Mouse (Mus musculus) gonadal fat pad, adult 2 months (tissue): ENCODE results near the gene Ppp2r5e. TPM values are rescaled to one million over a fixed set of nuclear protein-coding genes. Genes with fewer than 3 reads are reported as not detected.

Source experiments
- DNase-seq: peaks from one replicate; pipeline ENCODE4 v3.0.0-alpha.2; 2012; ENCODE audit warnings: low read depth
- polyA plus RNA-seq: library from polyadenylated mRNA; depleted of rRNA; stranded (reverse); fragments of >200 nt; gene quantifications from 2 replicates; pipeline ENCODE4 v1.2.3, GENCODE M21; 2012; rRNA removed

The Ppp2r5e gene
- polyA plus RNA-seq = 9.0 and 11.4 TPM in 2 replicates

- DNase-seq = peak; percentile 41
Observed at GRCm38 (mm10) chr12:75596154-75597002, at the start of gene Ppp2r5e. Gene Ppp2r5e (minus strand): TSS chr12:75596245.

- DNase-seq = no peak
Observed at GRCm38 (mm10) chr12:75645780-75646179, 49.7 kb upstream of the Ppp2r5e start.

- DNase-seq = no peak
Observed at GRCm38 (mm10) chr12:75641726-75642125, 45.7 kb upstream of the Ppp2r5e start.

GRCm38 (mm10) chr12:75638345-75638744 is 42.3 kb upstream of the Ppp2r5e start:
- no peak for DNase-seq

GRCm38 (mm10) chr12:75637103-75637502 is 41.1 kb upstream of the Ppp2r5e start:
- DNase-seq = no peak

- no peak for DNase-seq
Observed at GRCm38 (mm10) chr12:75635771-75636430, 39.9 kb upstream of the Ppp2r5e start.

GRCm38 (mm10) chr12:75629618-75630017 is 33.6 kb upstream of the Ppp2r5e start:
- no peak for DNase-seq

GRCm38 (mm10) chr12:75623292-75623691 is 27.2 kb upstream of the Ppp2r5e start:
- DNase-seq = no peak

GRCm38 (mm10) chr12:75622835-75623234 is 26.8 kb upstream of the Ppp2r5e start:
- DNase-seq = no peak

- DNase-seq = no peak
Observed at GRCm38 (mm10) chr12:75616841-75617240, 20.8 kb upstream of the Ppp2r5e start.

- no peak for DNase-seq
Observed at GRCm38 (mm10) chr12:75616158-75616791, 20.2 kb upstream of the Ppp2r5e start.

GRCm38 (mm10) chr12:75615556-75615955 is 19.5 kb upstream of the Ppp2r5e start:
- DNase-seq = no peak

- no peak for DNase-seq
Observed at GRCm38 (mm10) chr12:75612711-75613110, 16.7 kb upstream of the Ppp2r5e start.

GRCm38 (mm10) chr12:75599490-75599889 is 3.4 kb upstream of the Ppp2r5e start:
- DNase-seq = no peak

GRCm38 (mm10) chr12:75598988-75599387 is 2.9 kb upstream of the Ppp2r5e start:
- no peak for DNase-seq

GRCm38 (mm10) chr12:75597707-75598106 is 1.7 kb upstream of the Ppp2r5e start:
- DNase-seq = no peak

GRCm38 (mm10) chr12:75595291-75596153 is 523 bp downstream of the Ppp2r5e start:
- no peak for DNase-seq

GRCm38 (mm10) chr12:75594404-75594803 is 1.6 kb downstream of the Ppp2r5e start:
- DNase-seq = no peak

GRCm38 (mm10) chr12:75593817-75594216 is 2.2 kb downstream of the Ppp2r5e start:
- DNase-seq = no peak

- no peak for DNase-seq
Observed at GRCm38 (mm10) chr12:75587501-75587900, 8.5 kb downstream of the Ppp2r5e start.

GRCm38 (mm10) chr12:75583776-75584175 is 12.3 kb downstream of the Ppp2r5e start:
- DNase-seq = no peak

GRCm38 (mm10) chr12:75579076-75579475 is 17.0 kb downstream of the Ppp2r5e start:
- peak; percentile 38 for DNase-seq
